Mouse (Mus musculus): ENCODE measurements around the gene Chchd1.

Chchd1 gene

GRCm38 (mm10) chr14:20725660-20726339 lies 23.0 kb downstream of the Chchd1 start:
- no peak for DNase-seq

- no peak for DNase-seq
These were observed 27.1 kb downstream of the Chchd1 start for GRCm38 (mm10) chr14:20729871-20730270.

- no peak for DNase-seq
These were observed 28.2 kb downstream of the Chchd1 start for GRCm38 (mm10) chr14:20730853-20731602.

- no peak for DNase-seq
These were observed 30.5 kb downstream of the Chchd1 start for GRCm38 (mm10) chr14:20733041-20733951.

GRCm38 (mm10) chr14:20733952-20734774 lies 31.4 kb downstream of the Chchd1 start, which contains the start of gene Ndst2:
Gene Ndst2, minus strand, starts transcription at chr14:20734562.
- peak; percentile 90 to 95 for DNase-seq

- DNase-seq = no peak
These were observed 32.2 kb downstream of the Chchd1 start for GRCm38 (mm10) chr14:20735052-20735451.

GRCm38 (mm10) chr14:20735892-20736390 lies 33.1 kb downstream of the Chchd1 start:
- no peak for DNase-seq

GRCm38 (mm10) chr14:20737306-20737705 lies 34.5 kb downstream of the Chchd1 start:
- DNase-seq = peak; percentile 80 to 85

GRCm38 (mm10) chr14:20738511-20738910 lies 35.7 kb downstream of the Chchd1 start:
- DNase-seq = no peak

- DNase-seq = no peak
These were observed 38.5 kb downstream of the Chchd1 start for GRCm38 (mm10) chr14:20741301-20741700.

- DNase-seq = peak in 1 of 2 experiments; percentile 51
These were observed 40.8 kb downstream of the Chchd1 start for GRCm38 (mm10) chr14:20743614-20744013.

- no peak for DNase-seq
These were observed 44.1 kb downstream of the Chchd1 start for GRCm38 (mm10) chr14:20746935-20747334.

- no peak for DNase-seq
These were observed 45.6 kb downstream of the Chchd1 start for GRCm38 (mm10) chr14:20748388-20748787.

GRCm38 (mm10) chr14:20749494-20750051 lies 46.8 kb downstream of the Chchd1 start:
- no peak for DNase-seq

- DNase-seq = no peak
These were observed 47.7 kb downstream of the Chchd1 start for GRCm38 (mm10) chr14:20750503-20750902.

GRCm38 (mm10) chr14:20753792-20754191 lies 51.0 kb downstream of the Chchd1 start:
- no peak for DNase-seq
